Mouse (Mus musculus) left cerebral cortex, adult 8-10 months (tissue): Measurements from ENCODE around the gene Tspan5. TPM values are rescaled to one million over a fixed set of nuclear protein-coding genes. Genes with fewer than 3 reads are reported as not detected.
A peak's percentile ranks its signal among the peaks of the same experiment; 100 is the strongest.

ENCODE experiments used
- DNase-seq, 2 experiments: peaks; one replicate each; pipeline ENCODE4 v3.0.0; 2022; ENCODE audit warnings: low spot score in 2 of 2
- total RNA-seq, 4 experiments: library from RNA; stranded (reverse); gene quantifications; 2 replicates each; pipeline ENCODE4 v1.2.4; 2022

The Tspan5 gene
- total RNA-seq, 4 experiments from 2014 or later = 217 to 260 (median 233) TPM

DNA sequence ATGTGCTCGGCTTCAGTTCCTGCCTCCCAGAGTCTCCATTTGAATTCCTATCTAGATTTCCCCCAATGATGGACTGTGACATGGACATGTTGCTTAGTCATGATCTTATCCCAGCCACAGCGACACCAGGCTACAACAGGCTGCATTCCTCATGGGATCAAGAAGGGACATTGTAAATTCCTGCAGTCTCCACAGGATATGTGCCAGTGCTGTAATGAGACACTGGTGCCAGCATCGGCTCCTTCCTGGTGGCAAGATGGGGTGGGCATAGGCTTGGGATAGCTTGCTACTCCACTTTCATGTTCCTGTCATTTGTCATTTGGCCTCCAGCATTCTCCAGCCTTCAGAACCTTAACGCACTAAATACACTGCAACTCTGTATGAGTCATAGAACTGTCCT lies 175.0 kb downstream of the Tspan5 start:
- DNase-seq = no peak

DNA sequence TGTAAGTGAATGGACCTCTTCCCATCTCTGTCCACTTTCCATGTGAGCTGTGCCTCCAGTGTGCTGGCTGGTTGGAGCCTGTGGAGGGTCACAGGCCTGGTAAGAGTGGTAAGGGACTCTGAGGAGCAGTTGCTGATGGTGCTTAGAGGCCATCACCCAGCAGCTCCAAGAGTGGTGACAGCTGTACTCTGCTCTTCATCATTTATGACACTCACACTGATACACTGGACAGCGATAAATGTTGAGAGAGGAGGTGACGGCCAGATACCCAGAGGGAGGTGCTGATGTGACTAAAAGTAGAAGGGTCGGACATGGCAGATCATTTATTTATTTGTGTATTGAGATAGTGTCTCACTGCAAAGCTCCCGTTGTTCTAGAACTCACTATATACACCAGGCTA lies 176.2 kb downstream of the Tspan5 start:
- no peak for DNase-seq

DNA sequence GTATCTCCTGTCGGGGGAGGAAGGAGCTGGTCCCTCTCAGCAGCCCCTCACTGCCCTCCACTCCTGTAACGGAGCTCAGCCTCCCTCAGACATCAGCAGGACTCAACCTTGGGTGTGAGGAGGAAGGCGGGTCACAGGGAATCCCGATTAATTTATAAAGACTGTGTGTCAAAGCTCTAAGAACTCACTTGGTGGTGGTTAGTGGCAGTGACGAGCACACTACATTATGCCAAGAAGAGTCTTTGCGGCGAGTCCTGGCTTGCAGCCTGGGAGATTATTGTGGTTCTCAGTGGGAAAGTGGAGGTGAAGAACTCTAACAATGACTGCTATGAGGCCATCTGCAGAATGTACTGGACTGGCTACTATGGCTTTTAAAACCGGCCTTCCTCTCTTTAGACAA lies 184.2 kb downstream of the Tspan5 start:
- no peak for DNase-seq

DNA sequence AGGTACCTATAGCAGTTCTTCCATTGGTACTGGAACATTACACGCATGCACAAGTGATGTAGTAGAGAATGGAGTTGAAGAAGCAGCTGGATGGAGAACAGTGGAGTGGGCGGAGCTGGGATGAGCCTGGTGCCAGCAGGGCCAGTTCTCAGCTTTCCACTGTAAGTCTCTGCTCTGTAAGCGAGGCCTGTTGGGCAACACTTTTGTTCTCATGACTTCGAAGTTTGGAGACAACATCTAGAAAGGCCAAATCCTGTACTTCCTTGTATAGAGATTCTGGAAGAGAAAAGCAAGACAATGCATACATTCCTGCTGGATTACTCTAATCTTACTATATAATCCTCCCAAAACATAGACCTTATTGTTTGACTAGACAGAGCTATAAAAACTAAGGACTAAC lies 185.4 kb downstream of the Tspan5 start:
- DNase-seq = no peak

DNA sequence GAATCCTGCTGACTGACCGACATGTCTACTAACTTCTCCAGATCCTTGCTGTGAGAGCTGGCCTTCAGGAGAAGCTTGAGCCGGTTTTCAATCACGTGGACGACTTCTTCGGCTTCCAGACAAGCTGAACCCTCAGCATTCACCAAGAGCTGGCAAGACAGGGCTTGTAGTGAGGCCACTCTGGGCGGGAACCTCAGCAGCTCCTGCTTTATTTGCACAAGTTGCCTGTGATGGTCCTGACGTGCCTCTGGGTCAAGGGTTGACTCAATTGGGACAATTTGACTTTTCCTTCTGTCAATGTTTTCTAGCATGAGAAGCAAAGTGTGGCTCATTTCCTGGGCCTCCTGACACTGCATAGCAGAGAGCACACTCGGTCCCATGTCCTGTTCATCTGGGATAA lies 194.8 kb downstream of the Tspan5 start:
- DNase-seq = no peak

DNA sequence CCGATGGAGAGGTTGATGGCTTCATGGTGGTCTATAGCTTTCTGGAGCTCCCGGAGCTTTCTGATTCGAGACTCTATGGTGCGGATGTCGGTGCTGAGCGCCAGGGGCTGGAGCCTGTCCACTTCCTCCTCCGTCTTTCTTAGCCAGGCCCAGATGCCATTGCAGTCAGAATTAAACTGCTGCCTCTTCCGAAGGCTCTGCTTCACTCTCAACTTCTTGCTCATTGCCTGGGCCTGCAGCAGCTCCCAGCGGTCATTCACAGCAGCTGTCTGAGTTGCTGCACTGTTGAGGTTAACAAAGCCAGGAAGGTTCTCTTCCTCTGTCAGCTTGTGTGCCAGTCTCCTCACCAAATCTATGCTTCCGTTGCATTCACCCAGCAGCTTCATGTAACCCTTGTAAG lies 195.2 kb downstream of the Tspan5 start:
- DNase-seq = no peak

DNA sequence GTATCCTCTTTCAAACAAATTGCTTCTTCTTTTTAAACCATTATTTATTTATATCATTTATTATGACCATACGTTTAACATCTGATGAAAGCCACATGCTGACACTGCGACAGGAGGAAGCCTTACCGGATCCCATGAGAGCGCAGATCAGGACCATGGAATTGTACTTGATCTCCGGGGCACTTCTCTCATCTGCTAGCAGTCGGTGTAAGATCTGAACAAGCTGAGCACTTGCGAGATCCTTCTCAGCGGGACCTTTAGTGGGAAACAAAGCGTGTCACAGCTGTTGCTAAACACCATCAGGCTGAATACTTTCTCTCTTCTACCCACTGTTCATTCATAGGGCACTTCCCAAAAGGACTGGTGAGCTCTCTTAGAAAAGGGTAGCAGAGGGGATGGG lies 199.6 kb downstream of the Tspan5 start:
- no peak for DNase-seq

DNA sequence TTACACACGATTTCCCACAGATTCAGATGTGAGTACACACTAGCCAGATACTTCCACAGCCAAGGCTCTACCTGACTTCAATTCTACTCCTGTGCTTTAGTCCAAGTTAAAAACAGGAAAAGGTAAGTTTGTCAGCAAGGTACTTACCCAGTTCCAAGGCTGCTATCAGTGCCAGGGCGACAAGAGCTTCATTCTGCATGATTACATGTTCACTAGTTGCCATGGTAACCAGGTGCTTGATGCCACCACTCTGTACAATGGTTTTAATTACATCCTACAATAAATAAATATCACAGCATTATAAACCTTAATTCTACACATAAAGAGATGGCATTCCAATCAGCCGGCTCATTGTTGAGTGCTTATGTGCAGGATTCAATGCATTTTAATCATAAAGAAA lies 203.5 kb downstream of the Tspan5 start:
- DNase-seq = no peak

DNA sequence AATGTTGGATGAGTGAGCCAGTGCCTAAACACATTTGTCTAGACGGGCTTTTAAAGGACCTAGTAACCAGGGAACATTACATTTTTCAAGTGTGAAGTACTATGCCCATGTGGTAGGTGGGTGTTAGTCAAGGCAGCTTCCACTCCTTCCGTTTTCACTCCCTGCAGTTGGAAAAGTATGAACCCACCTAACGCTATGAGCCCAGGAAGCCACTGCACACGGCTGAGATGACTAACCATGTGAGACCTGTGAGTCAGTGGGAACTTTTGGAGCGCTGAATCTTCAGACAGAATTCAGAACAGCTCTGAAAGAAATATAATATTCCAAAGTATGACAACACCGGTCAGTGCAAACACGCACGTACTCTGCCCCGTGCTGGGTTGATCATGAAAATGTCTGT lies 207.1 kb downstream of the Tspan5 start:
- peak in 1 of 2 experiments; percentile 79 for DNase-seq

DNA sequence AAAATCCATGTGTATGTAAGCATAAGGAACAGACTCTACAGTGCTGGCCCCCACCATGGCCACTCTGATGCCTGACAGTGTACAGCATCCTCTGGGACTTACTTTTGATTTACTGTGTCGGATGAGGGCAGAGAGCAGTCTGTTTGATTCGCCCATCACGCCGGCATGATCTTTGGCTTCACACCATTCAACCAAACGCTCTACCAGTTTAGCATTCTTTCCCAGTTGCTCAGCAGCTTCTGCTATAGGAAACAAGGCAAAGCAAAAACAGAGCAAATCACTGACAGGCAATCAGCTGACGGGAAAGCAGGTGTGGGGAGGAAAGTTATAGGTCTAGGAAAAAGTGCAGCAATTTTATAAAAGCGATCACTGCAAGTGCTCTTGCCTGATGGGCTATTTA lies 213.2 kb downstream of the Tspan5 start:
- no peak for DNase-seq

Other genes starting within 250 kb of the Tspan5 start
- gene Eif4e, start 216.0 kb upstream of the Tspan5 start, total RNA-seq = 100 to 1,000 TPM; 200 to 212 (median 205) TPM